In genomic region chr13:45951071-45951645, GRCm38 (mm10) we compare ENCODE assay signal across 11 mouse cellular contexts. TPM values are rescaled to one million over a fixed set of nuclear protein-coding genes. Genes with fewer than 3 reads are reported as not detected.
DNase-seq lines count a peak whose midpoint lies in the region; ATAC-seq and TF ChIP-seq lines count a peak whose summit lies in the region.
"Had no signal": no experiment of that assay in that cellular context is flagged by ENCODE, and none has a peak within 500 bp of the region (broad histone marks: within the 10 kb centered on the region; RNA-seq: fewer than 3 reads in every experiment).

No protein-coding gene starts in this region.

- DNase-seq in gastrocnemius, adult 2 months, result no peak
- DNase-seq in gastrocnemius, postnatal 4 days (ENCODE audit: low spot score in 2 of 2), result no peak
- DNase-seq in lung, postnatal 25 days (ENCODE audit: low spot score), result no peak
- DNase-seq in embryonic facial prominence, embryonic 10.5 days (ENCODE audit: low spot score), result no peak
- DNase-seq in thymus, postnatal 36 days, result no peak
- DNase-seq: cerebellum, postnatal 25 days; lung, postnatal 10 days had no signal

- intact Hi-C loops in gastrocnemius, adult 2 months (cut with DNase I), result no loop called here

- peak overlapping the region; percentile 71 for H3K27ac ChIP-seq in gastrocnemius, adult 2 months
- peak overlapping the region; percentile 43 for H3K27ac ChIP-seq in lung, embryonic 15.5 days
- H3K27ac ChIP-seq in kidney, embryonic 16.5 days (ENCODE audit: low read length), result peak overlapping the region; percentile 79
- 0 out of 2 replicates have a peak overlapping the region, but pooled peaks have one; percentile 5 for H3K27ac ChIP-seq in stomach, embryonic 14.5 days (ENCODE audit: low read length)
- no peak overlapping the region for H3K27ac ChIP-seq in embryonic facial prominence, embryonic 10.5 days (replicated peaks)

- H3K9me3 ChIP-seq in lung, embryonic 15.5 days, result no peaks in the 10 kb centered on the region
- no peaks in the 10 kb centered on the region for H3K9me3 ChIP-seq in kidney, embryonic 16.5 days (ENCODE audit: low read length)
- no peaks in the 10 kb centered on the region for H3K9me3 ChIP-seq in stomach, embryonic 14.5 days (ENCODE audit: control insufficient read depth, low read depth, low read length)
- no peaks in the 10 kb centered on the region for H3K9me3 ChIP-seq in embryonic facial prominence, embryonic 10.5 days
- H3K9me3 ChIP-seq: G1E had no signal

- H3K27me3 ChIP-seq in lung, embryonic 15.5 days, result no peaks in the 10 kb centered on the region
- no peaks in the 10 kb centered on the region for H3K27me3 ChIP-seq in kidney, embryonic 16.5 days (ENCODE audit: insufficient read depth, low read length)
- no peaks in the 10 kb centered on the region for H3K27me3 ChIP-seq in stomach, embryonic 14.5 days (ENCODE audit: control insufficient read depth, insufficient read depth, low read length)
- no peaks in the 10 kb centered on the region for H3K27me3 ChIP-seq in embryonic facial prominence, embryonic 10.5 days (replicated peaks; ENCODE audit: low read depth, poor library complexity, severe bottlenecking)

- no peak overlapping the region; the same call in 1 of the 2 replicates for H3K4me3 ChIP-seq in gastrocnemius, adult 2 months
- H3K4me3 ChIP-seq in lung, embryonic 15.5 days, result no peak overlapping the region
- no peak overlapping the region for H3K4me3 ChIP-seq in kidney, embryonic 16.5 days (ENCODE audit: low read length)
- H3K4me3 ChIP-seq in stomach, embryonic 14.5 days (ENCODE audit: low read depth, low read length), result no peak overlapping the region
- H3K4me3 ChIP-seq in embryonic facial prominence, embryonic 10.5 days, result no peak overlapping the region

- H3K4me1 ChIP-seq in lung, embryonic 15.5 days, result peaks cover 31% of the 10 kb centered on the region
- H3K4me1 ChIP-seq in kidney, embryonic 16.5 days (ENCODE audit: insufficient read depth, low read length), result peaks cover 26% of the 10 kb centered on the region
- peaks cover 8% of the 10 kb centered on the region; the same call in 1 of the 2 replicates for H3K4me1 ChIP-seq in stomach, embryonic 14.5 days (ENCODE audit: control insufficient read depth, insufficient read depth, low read length)
- peaks cover 5% of the 10 kb centered on the region; the same call in 1 of the 2 replicates for H3K4me1 ChIP-seq in embryonic facial prominence, embryonic 10.5 days

- no peaks in the 10 kb centered on the region for H3K36me3 ChIP-seq in lung, embryonic 15.5 days
- no peaks in the 10 kb centered on the region for H3K36me3 ChIP-seq in kidney, embryonic 16.5 days (ENCODE audit: insufficient read depth, low read length)
- H3K36me3 ChIP-seq in stomach, embryonic 14.5 days (ENCODE audit: control insufficient read depth, insufficient read depth, low read length), result no peaks in the 10 kb centered on the region; the same call in 1 of the 2 replicates
- H3K36me3 ChIP-seq in embryonic facial prominence, embryonic 10.5 days (replicated peaks), result no peaks in the 10 kb centered on the region

- no peak for ATAC-seq in lung, embryonic 15.5 days (ENCODE audit: borderline replicate concordance, extremely low read depth, low FRiP score, low TSS enrichment)
- no peak for ATAC-seq in kidney, embryonic 16.5 days (ENCODE audit: low FRiP score, low TSS enrichment)
- ATAC-seq in stomach, embryonic 14.5 days (ENCODE audit: insufficient number of reproducible peaks, insufficient read depth, low FRiP score, low read depth), result no peak

- WGBS in lung, embryonic 15.5 days, result 40% methylated on average over 20 of the region's 20 CpGs
- 62% methylated on average over 20 of the region's 20 CpGs for WGBS in kidney, embryonic 16.5 days
- WGBS in stomach, embryonic 14.5 days, result 69% methylated on average over 20 of the region's 20 CpGs
- WGBS in embryonic facial prominence, embryonic 10.5 days, result 87% methylated on average over 20 of the region's 20 CpGs

- no peak for TF ChIP-seq CTCF in gastrocnemius, adult 2 months (IDR thresholded peaks at IDR 0.05)

- H3K9ac ChIP-seq in lung, embryonic 15.5 days, result 0 out of 2 replicates have a peak overlapping the region, but pooled peaks have one; percentile 10
- H3K9ac ChIP-seq in kidney, embryonic 16.5 days (replicated peaks; ENCODE audit: low read length), result no peak overlapping the region
- H3K9ac ChIP-seq in stomach, embryonic 14.5 days (replicated peaks; ENCODE audit: low read depth, low read length), result no peak overlapping the region

- no peak overlapping the region; the same call in 1 of the 2 replicates for H3K4me2 ChIP-seq in lung, embryonic 15.5 days
- peak overlapping the region; percentile 22 for H3K4me2 ChIP-seq in kidney, embryonic 16.5 days (replicated peaks; ENCODE audit: low read depth, low read length)
- H3K4me2 ChIP-seq in stomach, embryonic 14.5 days (replicated peaks; ENCODE audit: low read depth, low read length), result no peak overlapping the region

RNA-seq across cellular contexts. Expression of gene Atxn1, which starts 13.7 kb away (rescaled TPM):
- 10 to 100 TPM; 40.4 to 56.3 TPM for total RNA-seq in gastrocnemius, adult 2 months (2021)
- 10 to 100 TPM; 24.8 to 29.0 TPM for total RNA-seq in gastrocnemius, postnatal 4 days (2021)
- 7.4 and 8.5 TPM in 2 replicates for polyA plus RNA-seq in lung, embryonic 15.5 days (2015; fragmentation: Nextera tagmentation; extraction: Ambion mirVana)
- polyA plus RNA-seq in kidney, embryonic 16.5 days (2015; fragmentation: Nextera tagmentation; extraction: Ambion mirVana), result 5.9 and 7.6 TPM in 2 replicates
- polyA plus RNA-seq in stomach, embryonic 14.5 days (2014; fragmentation: Nextera tagmentation; extraction: Ambion mirVana), result 6.5 and 11.2 TPM in 2 replicates
- 1.1 and 1.2 TPM in 2 replicates for polyA plus RNA-seq in embryonic facial prominence, embryonic 10.5 days (2016; fragmentation: Nextera tagmentation; extraction: Ambion mirVana)
